Mouse (Mus musculus): Measurements from ENCODE around the gene Hmox2. TPM values are rescaled to one million over a fixed set of nuclear protein-coding genes. Genes with fewer than 3 reads are reported as not detected.

Hmox2 gene
- total and polyA plus RNA-seq, 3 experiments = 30.2 to 92.8 (median 87.1) TPM

GRCm38 (mm10) chr16:4781524-4782196 lies 55.5 kb downstream of the Hmox2 start:
- DNase-seq = peak; percentile 78

GRCm38 (mm10) chr16:4782515-4782914 lies 56.4 kb downstream of the Hmox2 start:
- DNase-seq = no peak

GRCm38 (mm10) chr16:4785706-4786105 lies 59.5 kb downstream of the Hmox2 start:
- DNase-seq = no peak

- no peak for DNase-seq
Measured at GRCm38 (mm10) chr16:4788176-4788575, 62.0 kb downstream of the Hmox2 start.

- no peak for DNase-seq
Measured at GRCm38 (mm10) chr16:4789311-4789768, 63.2 kb downstream of the Hmox2 start.

GRCm38 (mm10) chr16:4789810-4790559 lies 63.8 kb downstream of the Hmox2 start, which contains the start of gene Cdip1:
Gene Cdip1 (minus strand): TSS chr16:4790292.
- peak; percentile 97 for DNase-seq

- no peak for DNase-seq
Measured at GRCm38 (mm10) chr16:4791332-4791731, 65.2 kb downstream of the Hmox2 start.

GRCm38 (mm10) chr16:4796631-4797030 lies 70.5 kb downstream of the Hmox2 start:
- no peak for DNase-seq

Other genes with a start within 250 kb of the Hmox2 start
- gene Srl, start 184.5 kb upstream of the Hmox2 start, total RNA-seq (2021) = 10 to 100 TPM in 1 of 2 experiments, 1 to 10 TPM in 1; 6.8 to 13.2 TPM
- 0.35 and 0.57 TPM in 2 replicates for gene Srl, start 184.5 kb upstream of the Hmox2 start, polyA plus RNA-seq (2012; rRNA removed)
- 1 to 10 TPM; 3.8 to 6.7 TPM for gene Tfap4, start 166.5 kb upstream of the Hmox2 start, total RNA-seq (2021)
- 3.6 and 4.0 TPM in 2 replicates for gene Tfap4, start 166.5 kb upstream of the Hmox2 start, polyA plus RNA-seq (2012; rRNA removed)
- gene Glis2, start 131.6 kb upstream of the Hmox2 start, total RNA-seq (2021) = 10 to 100 TPM; 17.3 to 27.4 TPM
- 28.9 and 29.3 TPM in 2 replicates for gene Glis2, start 131.6 kb upstream of the Hmox2 start, polyA plus RNA-seq (2012; rRNA removed)
- gene Pam16, start 101.4 kb upstream of the Hmox2 start, total RNA-seq (2021) = 100 to 1,000 TPM; 104 to 111 TPM
- 16.0 and 33.4 TPM in 2 replicates for gene Pam16, start 101.4 kb upstream of the Hmox2 start, polyA plus RNA-seq (2012; rRNA removed)
- gene Vasn, start 86.4 kb upstream of the Hmox2 start, total RNA-seq (2021) = 10 to 100 TPM in 1 of 2 experiments, 1 to 10 TPM in 1; 8.4 to 15.4 TPM
- 28.1 and 30.9 TPM in 2 replicates for gene Vasn, start 86.4 kb upstream of the Hmox2 start, polyA plus RNA-seq (2012; rRNA removed)
- 100 to 1,000 TPM; 122 to 148 TPM for gene Dnaja3, start 86.4 kb upstream of the Hmox2 start, total RNA-seq (2021)
- gene Dnaja3, start 86.4 kb upstream of the Hmox2 start, polyA plus RNA-seq (2012; rRNA removed) = 33.2 and 37.5 TPM in 2 replicates
- gene Coro7, start 46.6 kb upstream of the Hmox2 start, total RNA-seq (2021) = 10 to 100 TPM; 27.3 to 35.5 TPM
- 58.0 and 60.3 TPM in 2 replicates for gene Coro7, start 46.6 kb upstream of the Hmox2 start, polyA plus RNA-seq (2012; rRNA removed)
- gene Nmral1, start 7.0 kb upstream of the Hmox2 start, total RNA-seq (2021) = 1 to 10 TPM; 2.9 to 5.2 TPM
- 2.4 and 2.5 TPM in 2 replicates for gene Nmral1, start 7.0 kb upstream of the Hmox2 start, polyA plus RNA-seq (2012; rRNA removed)
- gene Cdip1, start 63.9 kb downstream of the Hmox2 start, total RNA-seq (2021) = 100 to 1,000 TPM; 105 to 130 TPM
- 400 and 500 TPM in 2 replicates for gene Cdip1, start 63.9 kb downstream of the Hmox2 start, polyA plus RNA-seq (2012; rRNA removed)
- not detected for gene 4930562C15Rik, start 109.1 kb downstream of the Hmox2 start, total RNA-seq (2021)
- gene 4930562C15Rik, start 109.1 kb downstream of the Hmox2 start, polyA plus RNA-seq (2012; rRNA removed) = not detected in 2 replicates
- gene Ubald1, start 154.0 kb downstream of the Hmox2 start, total RNA-seq (2021) = 10 to 100 TPM; 32.8 to 37.8 TPM
- 59.7 and 68.0 TPM in 2 replicates for gene Ubald1, start 154.0 kb downstream of the Hmox2 start, polyA plus RNA-seq (2012; rRNA removed)
- gene Mgrn1, start 159.9 kb downstream of the Hmox2 start, total RNA-seq (2021) = 10 to 100 TPM; 79.3 to 87.4 TPM
- gene Mgrn1, start 159.9 kb downstream of the Hmox2 start, polyA plus RNA-seq (2012; rRNA removed) = 134 and 157 TPM in 2 replicates
- gene Nudt16l1, start 212.4 kb downstream of the Hmox2 start, total RNA-seq (2021) = 10 to 100 TPM; 50.6 to 67.6 TPM
- 125 and 130 TPM in 2 replicates for gene Nudt16l1, start 212.4 kb downstream of the Hmox2 start, polyA plus RNA-seq (2012; rRNA removed)
- gene Anks3, start 237.8 kb downstream of the Hmox2 start, total RNA-seq (2021) = 10 to 100 TPM; 30.8 to 33.9 TPM
- 39.2 and 45.3 TPM in 2 replicates for gene Anks3, start 237.8 kb downstream of the Hmox2 start, polyA plus RNA-seq (2012; rRNA removed)

Data from adrenal gland, adult 2 months (tissue).